Mouse (Mus musculus): ENCODE results near the gene Asb2. TPM values are rescaled to one million over a fixed set of nuclear protein-coding genes. Genes with fewer than 3 reads are reported as not detected.

Gene Asb2
- 100 to 1,000 TPM; 561 to 602 TPM for total RNA-seq (2021)
- long read RNA-seq, experiment 1, transcript Asb2-202 (6 exons, 2,399 nt) = minor isoform, 5 of 994 reads
- long read RNA-seq, experiment 1, transcript Asb2-204 (8 exons, 2,283 nt) = minor isoform, 132 of 994 reads
- long read RNA-seq, experiment 1, transcript Asb2-201 (10 exons, 2,690 nt) = major isoform, 715 of 994 reads
- long read RNA-seq, experiment 1, partial matches to known transcripts = 72 of 994 reads
- long read RNA-seq, experiment 1, other reads (novel, unspliced or antisense) = 70 of 994 reads
- long read RNA-seq, experiment 2, transcript Asb2-201 (10 exons, 2,690 nt) = major isoform, 260 of 413 reads
- long read RNA-seq, experiment 2, transcript Asb2-204 (8 exons, 2,283 nt) = minor isoform, 61 of 413 reads
- long read RNA-seq, experiment 2, transcript Asb2-202 (6 exons, 2,399 nt) = minor isoform, 5 of 413 reads
- long read RNA-seq, experiment 2, partial matches to known transcripts = 50 of 413 reads
- long read RNA-seq, experiment 2, other reads (novel, unspliced or antisense) = 37 of 413 reads

- DNase-seq = peak; percentile 72 to 79
These were observed at the start of gene Asb2 for GRCm38 (mm10) chr12:103355746-103356414. Gene Asb2 (minus strand): TSS chr12:103356001.

DNA sequence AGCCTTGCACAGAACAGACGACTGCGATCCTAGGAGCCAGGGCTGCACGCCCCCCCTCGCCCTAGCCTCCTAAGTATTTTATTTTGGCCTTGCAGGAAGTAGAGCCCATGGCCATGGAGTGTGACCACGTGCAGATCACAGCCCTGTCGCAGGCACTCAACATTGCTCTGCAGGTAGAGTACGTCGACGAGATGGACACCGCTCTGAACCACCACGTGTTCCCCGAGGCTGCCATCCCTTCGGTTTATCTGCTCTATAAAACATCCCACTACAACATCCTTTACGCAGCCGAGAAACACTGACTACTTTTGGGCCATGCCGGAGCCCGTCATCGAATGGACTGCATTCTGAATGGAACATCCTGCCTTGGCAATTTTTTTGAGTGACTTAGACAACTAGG lies 48.3 kb upstream of the Asb2 start:
- DNase-seq = no peak

DNA sequence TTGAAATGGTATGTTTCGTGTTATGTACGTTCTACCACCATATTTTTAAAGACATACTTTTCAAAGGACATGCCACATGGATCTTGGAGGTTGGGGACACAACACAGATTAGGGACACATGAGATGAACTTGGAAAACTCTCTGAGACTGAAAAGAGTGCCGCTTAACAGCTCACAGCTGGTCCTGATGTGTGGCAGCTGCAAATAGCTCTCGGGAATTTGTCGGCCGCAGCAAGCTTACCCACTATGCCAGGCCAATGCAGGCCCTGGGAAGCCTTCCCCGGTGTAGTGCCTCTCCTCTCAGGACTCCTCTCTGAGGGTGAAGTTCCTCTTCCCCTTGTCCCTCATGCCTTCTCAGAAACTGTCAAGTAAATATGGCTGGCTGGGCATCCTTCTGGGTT lies 41.0 kb upstream of the Asb2 start:
- no peak for DNase-seq

DNA sequence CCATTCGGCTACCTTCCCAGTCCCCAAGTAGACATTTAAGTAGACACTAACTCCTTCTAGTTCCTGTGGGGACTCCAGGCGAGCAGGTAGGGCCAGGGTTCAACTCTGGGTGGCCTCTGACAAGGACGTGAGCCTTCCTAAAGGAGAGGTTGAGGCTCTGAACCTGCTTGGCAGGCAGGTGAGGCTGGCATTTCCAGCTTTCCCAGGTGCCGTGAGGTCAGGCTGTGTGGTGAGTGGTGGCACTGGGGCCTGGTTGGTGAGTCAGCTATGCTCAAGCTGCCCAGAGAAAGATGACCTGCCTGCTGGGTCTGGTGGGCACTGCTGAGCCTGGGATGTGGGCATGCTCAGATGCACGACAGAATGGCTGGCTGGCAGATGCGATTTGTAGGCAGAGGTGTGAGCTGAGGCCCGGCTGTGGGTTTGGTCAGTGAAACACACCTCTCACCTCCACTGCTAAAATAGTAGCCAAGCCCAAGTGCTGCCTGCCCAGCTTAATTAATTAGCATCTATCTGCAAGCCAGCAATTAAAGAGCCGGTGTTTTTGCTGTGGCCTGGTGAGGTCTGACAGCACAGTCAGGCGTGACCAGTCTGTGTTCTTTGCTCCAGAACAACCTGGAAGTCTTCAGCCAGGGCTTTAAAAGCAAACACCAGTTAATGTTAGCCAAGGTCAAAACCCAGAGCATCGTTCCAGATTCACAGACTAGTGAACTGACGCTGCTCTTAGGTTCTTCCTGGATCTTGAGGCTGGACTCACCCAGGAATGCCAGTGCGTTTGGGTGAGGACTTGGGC lies 39.9 kb upstream of the Asb2 start:
- no peak for DNase-seq

DNA sequence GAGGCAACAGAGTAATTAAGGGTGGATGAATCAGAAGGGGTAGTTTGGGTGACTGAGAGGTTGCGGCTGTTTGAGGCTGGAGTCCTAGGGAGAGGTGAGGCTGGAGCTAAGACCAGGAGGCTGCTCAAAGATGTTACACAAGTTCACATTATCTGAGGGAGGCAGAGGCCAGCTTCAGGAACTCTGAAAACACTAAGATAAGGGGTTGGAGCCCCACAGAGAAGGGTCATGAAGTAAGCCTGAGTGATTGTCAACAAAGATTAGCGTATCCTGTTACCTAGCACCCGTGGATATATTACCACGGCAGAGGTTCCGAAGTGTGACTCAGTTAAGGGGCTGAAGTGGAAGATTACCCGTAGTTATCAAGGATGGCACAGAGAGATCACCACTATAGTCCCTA lies 37.7 kb upstream of the Asb2 start:
- no peak for DNase-seq

GRCm38 (mm10) chr12:103391098-103391497 lies 35.3 kb upstream of the Asb2 start:
- DNase-seq = no peak

GRCm38 (mm10) chr12:103389982-103390381 lies 34.2 kb upstream of the Asb2 start:
- DNase-seq = no peak

- DNase-seq = no peak
These were observed 33.5 kb upstream of the Asb2 start for GRCm38 (mm10) chr12:103389348-103389727.

DNA sequence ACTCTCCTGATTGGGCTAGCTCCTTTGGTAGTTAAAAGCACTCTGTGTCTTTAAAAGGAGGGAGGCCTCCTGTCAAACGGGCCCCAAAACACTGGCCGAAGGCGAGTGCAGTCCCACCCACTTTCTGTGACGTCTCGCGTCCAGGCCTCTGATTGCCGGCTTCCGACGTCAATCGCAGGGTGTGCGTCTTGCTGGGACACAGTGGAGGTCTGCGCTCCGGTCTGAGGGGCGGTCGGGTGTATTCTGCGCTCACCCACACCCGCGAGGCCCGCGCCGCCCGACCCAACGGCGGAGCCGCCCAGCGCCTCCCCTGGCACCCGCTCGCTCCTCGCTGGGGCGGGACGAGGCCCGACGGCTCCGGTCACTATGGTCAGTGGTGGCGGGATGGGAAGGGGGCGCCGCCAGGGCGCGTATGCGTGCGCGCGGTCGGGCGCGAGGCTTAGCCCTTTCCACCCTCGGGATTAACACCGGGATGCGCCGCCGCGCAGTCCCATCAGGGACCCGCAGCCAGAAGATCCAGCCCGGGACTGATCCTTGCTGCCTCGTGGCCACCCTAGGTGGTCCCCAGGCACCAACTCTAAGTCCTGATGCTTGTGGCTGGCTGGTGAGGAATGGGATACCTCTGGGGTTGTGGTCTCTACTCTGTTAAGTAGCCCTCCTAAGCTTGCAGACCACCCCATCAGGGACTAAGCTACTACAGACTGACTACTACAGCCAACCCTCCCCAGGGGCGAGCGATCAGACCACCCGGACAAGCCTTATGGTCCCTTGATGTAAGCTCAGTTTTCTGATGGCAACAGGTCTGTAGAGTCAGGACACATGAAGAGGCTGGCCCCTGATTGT lies 32.9 kb upstream of the Asb2 start, which contains the start of gene Otub2:
Gene Otub2, plus strand, starts transcription at position 178 of the 843 bp plus-strand sequence.
- DNase-seq = peak; percentile 99

DNA sequence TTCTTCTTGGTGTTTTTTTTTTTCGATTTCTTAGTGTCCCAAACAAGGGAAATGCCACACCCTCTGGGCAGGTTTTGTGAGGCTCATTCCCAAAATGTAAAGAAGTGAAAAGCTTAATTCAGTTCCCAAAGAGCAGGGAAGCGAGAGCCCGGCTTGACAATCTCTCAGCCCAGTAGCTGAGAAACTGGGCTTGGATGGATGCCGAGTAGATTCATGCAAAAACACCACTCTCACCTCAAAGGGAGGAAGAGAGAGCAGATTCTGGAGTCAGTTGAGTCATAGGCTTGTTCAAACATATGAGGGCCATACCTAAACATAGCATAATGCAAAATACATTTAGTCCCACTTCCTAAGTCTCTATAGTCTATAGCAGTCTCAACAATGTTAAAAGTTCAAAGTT lies 24.4 kb upstream of the Asb2 start:
- DNase-seq = no peak

GRCm38 (mm10) chr12:103376774-103377173 lies 21.0 kb upstream of the Asb2 start:
- DNase-seq = no peak

GRCm38 (mm10) chr12:103376124-103376523 lies 20.3 kb upstream of the Asb2 start:
- no peak for DNase-seq

- no peak for DNase-seq
These were observed 17.9 kb upstream of the Asb2 start for GRCm38 (mm10) chr12:103373530-103374236.

- DNase-seq = peak; percentile 64 to 79
These were observed 15.9 kb upstream of the Asb2 start for GRCm38 (mm10) chr12:103371711-103372110.

GRCm38 (mm10) chr12:103370861-103371260 lies 15.1 kb upstream of the Asb2 start:
- DNase-seq = no peak

GRCm38 (mm10) chr12:103368777-103369176 lies 13.0 kb upstream of the Asb2 start:
- no peak for DNase-seq

DNA sequence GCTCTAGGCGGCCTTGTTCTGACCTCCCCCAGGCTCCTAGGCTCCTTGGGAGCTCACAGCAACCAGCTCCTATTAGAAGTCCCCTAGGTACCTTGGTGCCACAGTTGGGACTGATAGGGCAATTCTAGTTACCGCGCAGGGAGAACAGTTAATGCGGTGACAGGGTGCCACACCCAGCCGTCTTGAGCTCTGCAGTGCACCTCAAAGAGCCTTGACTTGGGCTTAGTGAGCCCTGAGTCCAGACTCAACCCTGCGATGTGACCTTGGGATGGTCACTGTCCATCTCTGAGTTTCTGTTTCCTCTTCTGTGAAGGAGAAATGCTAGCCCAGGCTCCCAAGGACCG lies 12.5 kb upstream of the Asb2 start:
- no peak for DNase-seq

GRCm38 (mm10) chr12:103367620-103368325 lies 12.0 kb upstream of the Asb2 start:
- DNase-seq = peak; percentile 73 to 91

- peak in 1 of 2 experiments; percentile 49 for DNase-seq
These were observed 11.4 kb upstream of the Asb2 start for GRCm38 (mm10) chr12:103367171-103367570.

DNA sequence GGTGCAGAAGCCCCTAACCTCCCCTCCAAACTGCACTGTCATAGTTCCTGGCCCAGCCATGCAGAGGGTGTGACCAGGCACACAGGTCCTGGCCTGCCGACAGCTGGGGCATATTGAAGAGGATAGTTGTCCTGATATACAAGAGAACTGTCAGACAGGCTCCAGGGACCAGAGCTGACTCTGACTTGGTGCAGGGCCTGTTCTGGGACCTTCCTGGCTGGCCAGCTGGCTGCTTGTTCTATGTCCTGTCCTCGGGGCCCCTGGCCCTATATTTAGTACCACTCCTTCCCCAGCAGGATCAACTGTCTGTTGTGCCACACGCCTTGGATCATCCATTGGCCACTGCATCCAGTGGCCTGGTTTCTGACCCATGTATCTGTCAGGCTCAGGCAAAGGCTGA lies 6.5 kb upstream of the Asb2 start:
- peak; percentile 75 to 89 for DNase-seq
